Mouse (Mus musculus) heart, postnatal 25 days (tissue): ENCODE measurements around the gene Eefsec. TPM values are rescaled to one million over a fixed set of nuclear protein-coding genes. Genes with fewer than 3 reads are reported as not detected.
A peak's percentile ranks its signal among the peaks of the same experiment; 100 is the strongest.

Experiments used
- DNase-seq: peaks from one replicate; pipeline ENCODE4 v3.0.0; 2022; ENCODE audit warnings: low spot score
- intact Hi-C: fragments of 180-260 bp; cut with DNase I; formaldehyde crosslinking; loops from one replicate; pipeline ENCODE4 v1.15.1; 2025
- total RNA-seq, 2 experiments: library from RNA; stranded (reverse); gene quantifications; 2 replicates each; pipeline ENCODE4 v1.2.3; 2021

The Eefsec gene
- total RNA-seq, 2 experiments from 2014 or later, result 6.5 to 6.7 TPM

DNA sequence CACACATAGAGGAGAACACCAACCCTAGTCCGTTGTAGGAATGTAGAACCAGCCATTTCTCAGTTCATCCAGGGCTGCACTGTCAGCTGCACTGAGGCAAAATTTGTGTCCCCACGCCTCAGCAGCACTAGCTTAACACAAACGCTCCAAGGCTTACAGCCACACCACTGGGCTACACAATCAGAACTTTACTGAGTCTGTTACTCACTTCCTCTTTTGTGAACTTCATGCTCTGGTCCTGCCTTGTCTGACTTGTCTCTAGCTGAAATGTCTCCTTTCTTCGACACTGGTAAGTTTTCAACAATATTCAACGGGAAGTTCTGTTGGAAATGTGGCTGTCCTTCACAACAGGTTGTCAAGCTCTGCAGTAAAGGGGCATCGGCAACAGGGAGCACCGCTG is 10.7 kb downstream of the Eefsec start:
- no peak for DNase-seq
- intact Hi-C loops, result no loop called here

DNA sequence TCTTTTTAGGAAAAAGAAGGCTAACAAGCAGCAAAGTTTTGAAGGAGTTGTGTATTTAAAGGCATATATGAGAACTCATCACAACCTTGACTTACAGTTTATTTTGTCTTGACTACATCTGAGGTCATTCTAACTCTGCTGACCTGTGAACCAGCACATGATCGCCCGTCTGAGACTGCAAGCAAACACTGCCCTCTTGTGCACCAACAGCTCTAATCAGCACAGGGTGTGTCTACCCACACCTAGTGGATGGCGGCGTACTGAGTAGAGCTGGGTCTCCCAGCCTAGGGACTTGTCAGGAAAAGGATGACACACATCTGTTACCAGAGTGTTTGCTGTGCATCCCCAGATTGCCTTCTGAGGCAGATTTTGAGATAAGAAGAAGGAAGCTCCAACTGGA is 15.1 kb downstream of the Eefsec start:
- intact Hi-C loops, result loop anchor here (2.0 to 5.0 kb wide), 2 partner anchors 242 to 309 kb away; no protein-coding TSS in a partner anchor

DNA sequence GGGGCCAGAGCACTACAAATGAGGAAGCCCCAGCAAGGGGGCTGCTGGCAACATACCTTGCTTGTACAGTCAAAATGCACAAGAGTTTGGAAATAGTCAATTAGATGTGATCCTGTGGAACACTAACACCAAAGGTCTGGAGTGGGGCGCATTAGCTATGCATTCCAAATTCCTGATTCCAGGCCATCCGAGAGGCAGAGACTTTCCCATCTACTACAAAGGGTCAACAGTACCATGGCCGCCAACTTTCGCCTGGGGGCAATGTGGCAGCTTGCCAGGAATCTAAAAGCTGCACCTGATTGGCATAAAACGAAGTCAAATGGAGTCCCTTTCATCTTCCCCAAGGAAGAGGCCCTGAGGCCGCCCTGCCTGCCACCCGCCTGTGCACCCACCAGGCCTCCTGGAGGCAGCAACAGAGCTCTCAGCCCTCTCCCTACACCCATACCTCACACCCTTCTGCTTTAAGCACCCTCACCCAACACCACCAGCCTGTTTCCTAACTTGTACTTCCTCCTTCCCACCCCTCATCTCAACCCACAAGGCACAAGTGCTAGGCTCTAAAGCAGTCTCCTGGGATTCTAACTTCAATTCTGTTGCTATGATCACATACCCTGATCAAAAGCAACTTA is 30.1 kb downstream of the Eefsec start:
- DNase-seq, result no peak
- intact Hi-C loops, result no loop called here

More for the DNA sequence above, 15.1 kb downstream of the Eefsec start:
- DNase-seq, result no peak

DNA sequence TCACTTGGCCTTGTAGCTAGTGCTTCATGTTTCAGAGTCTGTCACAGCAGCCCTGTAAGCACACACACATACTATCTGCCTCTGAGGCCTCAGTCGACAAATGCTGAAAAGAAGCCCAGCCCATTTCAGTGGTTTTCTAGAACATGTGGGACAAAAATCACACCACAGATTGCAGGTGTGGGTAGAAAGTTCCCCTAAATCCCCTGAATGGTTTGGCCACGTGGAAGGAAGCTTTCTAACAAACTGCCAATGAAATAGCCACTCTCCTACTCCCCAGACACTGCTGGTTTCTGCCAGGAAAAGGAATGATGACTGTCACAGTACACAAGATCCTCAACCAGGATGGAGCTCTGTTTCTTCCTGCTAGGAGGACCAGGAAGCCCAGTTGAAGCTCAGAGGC is 33.7 kb downstream of the Eefsec start:
- intact Hi-C loops, result no loop called here
- DNase-seq, result no peak

DNA sequence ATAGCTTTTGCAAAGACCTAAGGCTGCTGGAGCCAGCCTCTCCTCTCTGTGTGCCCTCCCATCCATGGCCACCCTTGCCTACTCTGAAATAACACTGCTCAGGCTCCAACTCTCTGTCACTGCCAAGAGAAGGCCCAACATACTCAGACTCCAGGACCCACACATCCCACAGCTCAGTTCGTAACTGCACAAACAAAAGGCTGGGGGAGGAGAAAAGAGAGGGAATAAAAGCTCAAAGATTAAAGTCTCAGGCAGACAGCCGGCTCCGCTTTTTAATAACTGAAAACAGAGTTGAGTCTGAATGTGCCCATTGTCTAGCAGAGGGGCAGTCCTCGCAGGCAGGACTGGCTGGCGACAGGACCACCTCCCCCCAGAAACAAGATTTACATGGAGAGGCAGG is 36.8 kb downstream of the Eefsec start:
- DNase-seq, result no peak
- intact Hi-C loops, result no loop called here

DNA sequence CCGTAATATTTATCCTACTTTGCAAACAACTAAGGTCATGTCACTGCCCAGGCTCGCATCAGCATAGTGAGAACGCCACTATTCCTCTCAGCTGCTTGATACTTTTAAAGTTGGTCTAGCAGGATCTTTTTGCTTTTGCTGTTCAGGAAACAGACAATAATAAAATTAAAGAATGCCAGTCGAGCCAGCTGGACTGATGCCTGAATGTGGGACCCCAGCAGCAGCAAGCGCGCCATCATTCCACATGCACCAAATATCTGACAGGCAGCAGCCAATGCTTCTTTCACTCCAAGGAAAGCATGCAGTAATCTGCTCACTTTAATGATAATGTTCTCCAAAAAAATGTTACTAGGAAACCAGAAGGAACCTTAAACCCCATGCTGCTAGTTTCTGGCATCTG is 45.9 kb downstream of the Eefsec start:
- intact Hi-C loops, result no loop called here
- no peak for DNase-seq

DNA sequence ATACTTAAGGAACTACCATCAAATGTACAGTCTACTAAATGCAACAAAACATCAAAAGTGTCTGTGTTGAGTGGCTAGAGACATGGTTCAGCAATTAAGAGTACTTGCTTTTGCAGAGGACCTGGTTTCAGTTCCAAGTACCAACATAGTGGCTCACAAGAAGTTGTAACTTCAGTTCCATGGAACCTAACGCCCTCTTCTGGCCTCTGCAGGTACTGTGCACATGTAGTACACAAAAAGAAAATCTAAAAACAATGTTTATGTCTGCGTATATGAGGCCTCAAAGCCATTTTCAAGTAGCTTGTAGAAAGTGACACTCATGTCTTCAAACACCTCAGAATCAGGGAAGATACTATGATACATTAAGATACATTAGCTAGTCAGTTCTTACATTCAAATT is 48.4 kb downstream of the Eefsec start:
- intact Hi-C loops, result no loop called here
- DNase-seq, result no peak

DNA sequence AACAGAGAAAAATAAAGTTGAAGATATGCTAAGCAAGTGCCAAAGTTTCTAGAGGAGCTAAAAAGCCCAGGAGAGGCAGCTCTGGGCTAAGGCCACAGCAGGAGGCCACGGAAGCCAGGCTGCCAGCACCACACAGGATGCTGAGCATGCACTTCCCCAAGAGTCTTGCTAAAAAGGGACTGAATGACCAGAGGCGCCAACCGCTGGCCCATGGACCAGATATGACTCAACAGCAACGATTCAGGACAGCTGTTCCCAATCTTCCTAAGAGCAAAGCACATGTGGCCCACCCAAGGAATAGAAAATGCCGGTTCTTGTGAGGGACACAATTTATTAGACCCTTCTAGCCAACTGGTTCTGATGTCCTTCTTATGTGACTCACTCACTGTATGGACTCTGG is 57.4 kb downstream of the Eefsec start:
- peak; percentile 58 for DNase-seq
- intact Hi-C loops, result no loop called here

DNA sequence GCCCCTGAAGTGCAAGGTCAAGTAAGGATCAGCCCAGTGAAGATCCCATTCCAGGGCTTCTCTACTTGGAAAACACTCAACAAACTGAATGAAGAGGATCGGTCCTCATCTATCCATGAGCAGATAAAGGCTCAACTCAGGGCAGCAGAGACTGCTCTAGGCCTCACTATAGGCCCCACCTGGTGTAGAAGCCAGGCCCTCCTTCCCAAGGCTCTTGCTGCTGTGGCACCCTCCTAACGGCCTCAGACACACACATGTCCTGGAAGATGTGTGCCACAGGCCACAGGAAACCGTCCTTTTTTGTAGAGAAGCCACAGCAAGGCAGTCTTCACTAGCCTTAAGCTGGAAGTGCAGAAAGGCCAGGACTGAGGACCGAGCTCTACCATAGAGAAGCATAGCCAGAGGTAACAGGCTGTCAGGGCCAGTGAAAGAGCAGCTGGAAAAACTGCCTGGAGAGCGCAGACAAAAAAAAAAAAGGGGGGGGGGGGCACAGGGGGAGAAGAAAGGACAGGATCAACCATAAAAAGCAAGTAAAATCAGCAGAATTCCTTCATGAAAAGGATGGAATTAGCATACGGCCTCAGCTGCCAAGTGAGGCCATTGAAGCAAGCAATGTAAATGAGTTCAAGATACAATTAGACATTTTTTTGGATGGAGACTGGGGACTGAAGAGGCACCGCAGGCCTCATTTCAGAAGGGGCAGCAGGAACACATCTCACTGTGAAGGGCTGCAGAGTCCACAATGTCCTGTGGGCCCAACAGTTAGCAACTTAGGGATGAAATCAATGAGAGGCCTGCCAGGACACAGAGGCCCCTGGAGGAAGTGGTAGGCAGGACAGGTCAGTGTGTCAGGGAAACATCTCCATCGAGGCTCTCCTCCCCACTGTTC is 58.3 kb downstream of the Eefsec start:
- DNase-seq, result no peak
- intact Hi-C loops, result no loop called here

DNA sequence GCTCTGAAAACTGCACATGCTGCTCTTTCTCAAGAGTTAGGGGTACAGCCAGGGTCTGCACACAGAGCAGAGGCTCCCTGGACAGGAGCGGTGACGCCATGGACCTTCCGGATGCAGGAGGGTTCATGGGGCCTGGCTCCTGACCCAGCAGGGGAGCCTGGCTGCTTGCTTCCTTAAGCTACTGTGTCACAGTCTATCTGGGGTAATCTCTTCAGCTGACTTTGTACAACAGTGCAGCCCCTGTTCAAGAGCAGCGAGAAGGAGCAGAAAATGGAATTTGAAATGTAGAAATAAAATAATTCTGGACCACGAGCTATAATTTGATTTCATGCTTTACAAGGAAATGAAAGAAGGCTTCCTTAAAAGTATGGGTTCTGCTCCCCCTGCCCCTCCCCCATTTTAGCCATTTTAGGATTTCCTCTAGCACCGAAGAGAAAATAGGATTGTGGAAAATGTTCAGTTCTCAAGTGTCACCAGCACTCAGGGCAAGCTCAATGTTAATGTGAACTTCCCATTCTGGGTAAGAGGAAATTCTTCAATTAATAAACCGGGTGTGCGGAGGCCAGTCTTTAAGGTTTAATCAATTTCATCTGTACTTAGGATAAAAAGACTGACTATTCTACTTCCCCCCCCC is 61.8 kb downstream of the Eefsec start:
- DNase-seq, result no peak
- intact Hi-C loops, result no loop called here

DNA sequence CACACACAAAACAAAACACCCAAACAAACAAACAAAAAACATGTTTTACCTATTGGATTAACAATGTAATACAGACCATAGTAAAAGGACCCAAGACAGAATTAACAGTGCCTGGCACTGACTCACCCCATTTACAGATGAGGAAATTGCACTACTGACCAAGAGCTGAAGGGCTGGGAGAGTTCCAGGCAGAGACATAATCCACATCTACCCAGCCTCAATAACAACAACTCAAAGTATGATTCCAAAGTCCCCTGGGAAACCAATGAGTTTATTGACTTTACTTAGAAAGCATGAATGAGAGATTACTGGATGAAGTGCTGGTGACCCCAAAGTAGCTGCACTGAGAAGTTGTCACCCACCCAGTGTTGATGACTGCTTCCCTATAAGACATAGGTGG is 62.6 kb downstream of the Eefsec start:
- intact Hi-C loops, result no loop called here

DNA sequence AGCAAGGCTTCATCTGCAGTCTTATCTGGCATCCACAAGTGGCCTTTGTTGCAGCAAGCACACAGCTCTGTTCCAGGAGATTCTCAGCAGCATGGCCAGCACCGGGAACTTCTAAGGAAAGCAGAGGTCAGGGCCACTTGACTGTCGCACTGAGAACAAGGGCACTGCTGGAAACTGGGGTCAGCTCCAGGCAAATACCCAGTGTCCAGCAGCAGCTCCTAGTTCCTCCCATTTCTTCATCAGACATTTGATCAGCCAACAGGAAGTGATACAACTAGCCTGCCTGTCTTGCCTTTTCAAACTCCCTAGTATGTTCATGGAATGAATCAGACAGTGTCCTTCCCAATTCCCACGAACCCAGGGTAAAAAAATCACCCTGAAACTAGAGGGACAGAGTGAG is 66.6 kb downstream of the Eefsec start:
- intact Hi-C loops, result no loop called here
- DNase-seq, result no peak

More for the DNA sequence above, 62.6 kb downstream of the Eefsec start:
- DNase-seq, result no peak

DNA sequence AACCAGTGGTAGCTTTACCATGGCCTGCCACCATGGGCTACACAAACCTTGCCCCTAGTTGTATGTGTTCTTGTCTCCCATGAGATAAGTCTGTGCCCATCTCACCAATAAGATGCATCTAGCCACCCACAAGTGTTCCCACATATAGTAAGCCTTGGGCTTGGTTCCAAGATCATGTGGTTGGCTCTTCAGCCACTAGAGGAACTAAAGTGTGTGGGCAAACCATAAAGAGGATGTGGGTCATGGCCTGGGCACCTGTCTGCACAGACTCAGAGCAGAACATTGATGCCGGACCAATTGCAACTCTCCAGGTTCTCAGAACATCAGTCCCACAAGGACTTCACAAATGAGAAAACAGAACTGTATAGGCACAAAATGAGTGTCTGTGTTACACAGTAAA is 67.5 kb downstream of the Eefsec start:
- intact Hi-C loops, result no loop called here
- no peak for DNase-seq

DNA sequence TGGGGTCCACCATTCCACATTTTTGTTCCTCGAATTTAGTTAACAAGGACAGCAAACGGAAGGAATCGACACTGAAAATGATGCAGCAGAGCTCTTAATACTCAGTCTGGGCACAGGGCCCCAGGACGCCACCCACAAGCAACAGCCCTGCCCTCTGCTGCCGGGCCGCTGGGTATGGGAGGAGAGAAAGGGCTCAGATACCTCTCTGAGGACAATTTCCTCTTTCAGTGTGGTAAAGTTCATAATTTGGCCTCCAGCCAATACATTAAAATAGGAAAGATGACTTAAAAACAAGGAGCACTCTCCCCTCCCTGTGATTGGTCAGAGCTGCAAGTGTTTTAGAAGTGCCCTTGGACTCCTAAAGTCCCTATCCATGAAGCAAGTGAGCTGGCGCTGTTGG is 72.1 kb downstream of the Eefsec start:
- no peak for DNase-seq
- intact Hi-C loops, result loop anchor here (5.0 kb wide), 1 partner anchor 53 kb away; no protein-coding TSS in a partner anchor

DNA sequence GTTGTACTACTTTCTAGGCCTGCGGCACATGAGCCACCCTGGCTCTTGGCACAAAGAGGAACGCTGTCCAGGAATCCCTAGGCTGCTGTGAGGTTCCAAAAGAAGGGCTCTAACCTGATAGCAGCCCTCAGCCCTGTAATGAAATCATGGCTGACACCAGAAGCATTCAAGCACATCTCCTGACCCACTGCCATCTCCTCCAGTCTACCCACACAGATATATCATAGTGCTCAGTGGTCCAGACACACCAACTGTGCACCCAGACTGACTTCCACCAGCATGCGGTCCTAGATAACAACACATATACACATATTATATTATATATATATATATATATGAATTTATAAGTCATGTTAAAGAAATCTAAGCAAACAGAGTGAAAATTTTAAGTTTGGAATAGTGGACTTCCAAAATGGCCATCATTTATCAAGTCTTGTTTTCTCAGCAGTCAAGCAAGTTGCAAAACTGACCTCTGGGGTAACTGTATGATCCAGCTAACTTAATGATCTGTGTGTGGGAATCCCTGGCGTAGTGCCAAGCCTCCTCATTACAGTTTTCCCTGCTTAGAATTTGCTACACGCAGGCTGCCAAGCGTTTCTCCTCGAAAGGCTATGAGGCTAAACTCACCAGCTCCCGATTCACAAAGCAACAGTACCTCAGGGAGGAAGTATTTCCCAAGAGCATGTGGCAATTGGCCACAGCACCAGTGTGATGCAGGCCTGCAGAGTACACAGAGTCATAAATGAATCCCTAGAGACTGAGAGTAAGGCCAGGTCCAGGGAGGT is 76.3 kb downstream of the Eefsec start:
- intact Hi-C loops, result loop anchor here (5.0 kb wide), 1 partner anchor 57 kb away; no protein-coding TSS in a partner anchor
- peak; percentile 20 for DNase-seq

DNA sequence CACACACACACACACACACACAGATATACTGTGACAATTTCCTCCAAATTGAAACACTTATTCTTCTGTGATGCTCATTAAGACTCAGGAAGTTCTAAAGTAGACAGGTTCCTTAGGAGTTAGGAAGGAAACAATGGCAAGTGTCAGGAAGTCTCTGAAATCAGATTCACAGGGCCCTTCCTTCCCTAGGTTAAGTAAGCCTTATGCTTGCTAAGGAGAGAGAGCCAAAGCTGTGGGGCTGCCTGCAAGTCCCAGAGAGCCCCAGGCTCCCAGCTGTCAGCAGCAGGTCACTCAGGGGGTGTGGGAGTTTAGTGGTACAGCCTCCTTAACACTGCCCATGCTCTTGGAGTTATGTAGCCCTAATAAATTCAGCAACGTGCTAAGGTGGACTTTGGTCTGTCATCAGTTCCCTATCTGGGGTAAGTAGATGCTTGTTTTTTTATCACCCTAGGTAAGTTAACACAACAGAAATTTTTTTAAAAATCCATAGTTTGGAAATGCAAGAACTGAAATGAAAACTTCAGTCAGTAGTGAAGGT is 82.8 kb downstream of the Eefsec start:
- intact Hi-C loops, result loop anchor here (5.0 kb wide), 1 partner anchor 231 kb away; no protein-coding TSS in a partner anchor
- DNase-seq, result no peak

DNA sequence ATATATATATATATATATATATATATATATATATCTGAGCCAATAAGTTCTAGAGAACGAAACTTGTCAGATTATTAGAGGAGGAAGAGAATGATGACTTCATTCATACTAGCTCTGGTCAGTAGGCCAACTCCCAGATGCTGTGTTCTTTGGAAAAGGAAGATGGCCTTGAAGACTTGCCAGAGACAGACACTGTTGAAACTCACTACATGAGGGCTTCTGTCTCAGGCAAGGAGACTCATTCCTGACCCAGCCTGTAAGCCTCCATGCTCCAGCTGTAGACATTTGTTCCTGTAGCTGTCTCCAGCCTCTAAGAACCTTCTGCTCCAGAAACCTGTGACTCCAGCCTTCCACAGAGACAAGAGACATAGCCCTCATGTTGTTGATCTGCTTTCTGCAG is 85.2 kb downstream of the Eefsec start:
- intact Hi-C loops, result loop anchor here (5.0 kb wide), 1 partner anchor 229 kb away; no protein-coding TSS in a partner anchor
- DNase-seq, result no peak

DNA sequence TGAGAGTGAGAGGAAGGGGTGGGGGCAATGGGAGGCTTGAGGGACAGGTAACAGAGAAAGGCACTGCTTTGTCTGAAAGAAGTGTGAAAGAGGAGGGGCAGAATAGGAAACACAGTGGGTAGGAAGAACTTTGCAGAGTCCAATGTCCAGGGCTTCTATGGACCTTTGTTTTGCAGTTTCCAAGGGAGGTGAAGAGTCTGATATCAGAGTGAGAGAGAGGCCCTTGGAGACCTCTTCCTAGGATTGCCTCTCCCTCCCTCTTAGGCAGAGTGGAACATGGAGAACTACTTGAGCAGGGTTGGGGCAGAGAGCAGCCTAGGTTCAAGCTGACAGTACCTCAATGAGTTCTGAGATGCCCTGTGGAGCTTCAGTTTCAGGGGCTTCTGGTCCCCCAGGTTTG is 88.1 kb downstream of the Eefsec start:
- intact Hi-C loops, result no loop called here
- no peak for DNase-seq

DNA sequence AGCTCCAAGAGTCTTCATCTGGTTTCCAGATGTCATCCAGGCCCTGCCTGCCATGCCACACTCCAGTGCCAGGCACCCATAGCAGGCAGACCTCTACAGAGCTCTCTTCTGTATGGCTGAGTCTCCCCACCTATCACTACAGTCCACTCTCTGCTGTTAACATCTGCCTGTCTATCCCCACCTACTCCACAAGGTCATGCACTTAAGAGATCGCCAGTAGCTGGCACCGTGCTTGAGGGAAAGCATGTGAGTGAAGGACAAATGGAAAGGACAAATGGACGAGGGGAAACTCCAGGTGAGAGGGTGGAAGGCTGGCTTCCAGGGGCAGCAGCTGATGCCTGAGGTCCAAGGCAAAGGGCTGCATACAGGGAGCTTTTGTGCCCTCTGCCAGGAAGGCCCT is 90.5 kb downstream of the Eefsec start:
- intact Hi-C loops, result no loop called here
- no peak for DNase-seq

DNA sequence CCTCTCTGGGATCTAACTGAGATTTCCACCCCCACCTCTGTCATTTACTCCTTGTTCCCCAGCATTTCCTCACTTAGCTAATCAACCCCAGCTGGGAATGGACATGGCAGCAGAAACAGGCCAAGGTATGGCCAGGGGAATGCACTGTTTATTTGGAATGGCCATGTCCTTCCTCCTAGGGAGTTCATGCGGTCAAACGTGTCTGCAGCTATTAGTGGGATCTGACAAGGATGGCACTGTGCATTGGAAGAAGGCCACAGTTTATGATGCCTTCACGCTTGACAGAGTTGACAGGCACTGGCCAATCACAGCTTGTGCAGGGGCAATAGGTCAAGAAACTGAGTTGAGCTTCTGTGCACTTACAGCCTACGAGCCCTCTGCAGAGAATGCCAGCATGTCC is 93.8 kb downstream of the Eefsec start:
- no peak for DNase-seq
- intact Hi-C loops, result no loop called here
